Mouse (Mus musculus): ENCODE data around the gene Ppp1r9b.

The Ppp1r9b gene

GRCm38 (mm10) chr11:95043060-95043459 is 52.2 kb downstream of the Ppp1r9b start:
- DNase-seq (ENCODE audit: extremely low spot score, low read depth, low spot score) = no peak

GRCm38 (mm10) chr11:95043608-95044007 is 52.8 kb downstream of the Ppp1r9b start:
- no peak for DNase-seq (ENCODE audit: extremely low spot score, low read depth, low spot score)

GRCm38 (mm10) chr11:95044185-95044870 is 53.5 kb downstream of the Ppp1r9b start:
- DNase-seq (ENCODE audit: extremely low spot score, low read depth, low spot score) = no peak

- DNase-seq (ENCODE audit: extremely low spot score, low read depth, low spot score) = peak; percentile 62
These were observed 56.3 kb downstream of the Ppp1r9b start for GRCm38 (mm10) chr11:95046980-95047680.

GRCm38 (mm10) chr11:95053062-95053461 is 62.2 kb downstream of the Ppp1r9b start:
- DNase-seq (ENCODE audit: extremely low spot score, low read depth, low spot score) = no peak

Data from hindlimb bud, embryonic 11.5 days (tissue).